Mouse (Mus musculus) stomach, embryonic 16.5 days (tissue): ENCODE measurements around the gene Srp9. TPM values are rescaled to one million over a fixed set of nuclear protein-coding genes. Genes with fewer than 3 reads are reported as not detected.

Experiments used
- polyA plus RNA-seq: library from polyadenylated mRNA; unstranded; fragments of >200 nt; fragmentation: Nextera tagmentation; extraction: Ambion mirVana; gene quantifications from 2 replicates; pipeline ENCODE4 v1.2.1, GENCODE M21; 2015

Gene Srp9
- polyA plus RNA-seq, 1 experiment from 2014 or later, result 160 TPM

Other genes with a start within 250 kb of the Srp9 start
- gene Enah, start 104.7 kb upstream of the Srp9 start, polyA plus RNA-seq, result 12.8 and 13.1 TPM in 2 replicates
- not detected in 2 replicates for gene Vmn1r1, start 39.7 kb downstream of the Srp9 start, polyA plus RNA-seq
- gene Degs1, start 158.1 kb downstream of the Srp9 start, polyA plus RNA-seq, result 146 TPM in 2 replicates
- 12.3 and 13.4 TPM in 2 replicates for gene Fbxo28, start 216.9 kb downstream of the Srp9 start, polyA plus RNA-seq